Mouse (Mus musculus) ES-Bruce4 (cell line): ENCODE data around the gene Sema5a. TPM values are rescaled to one million over a fixed set of nuclear protein-coding genes. Genes with fewer than 3 reads are reported as not detected.

Experiments
- H3K27ac ChIP-seq: 2 replicates; pipeline ENCODE4 v1.5.1; 2012; ENCODE audit warnings: low read length, inconsistent platforms; ENCODE audit not compliant: insufficient read depth
- H3K27me3 ChIP-seq: 2 replicates; pipeline ENCODE4 v1.6.1; 2012; ENCODE audit warnings: mild to moderate bottlenecking, low read length, inconsistent platforms; ENCODE audit not compliant: control insufficient read depth, poor library complexity, insufficient read depth, severe bottlenecking
- H3K36me3 ChIP-seq: 2 replicates; pipeline ENCODE4 v1.6.1; 2012; ENCODE audit warnings: inconsistent platforms, mild to moderate bottlenecking, low read length, moderate library complexity; ENCODE audit not compliant: control insufficient read depth, poor library complexity, insufficient read depth, severe bottlenecking
- H3K4me1 ChIP-seq: one replicate; pipeline ENCODE4 v1.8.1; 2011; ENCODE audit warnings: low read length; ENCODE audit not compliant: control insufficient read depth, insufficient read depth
- H3K4me3 ChIP-seq: 2 replicates; pipeline ENCODE4 v1.5.1; 2011; ENCODE audit warnings: low read depth, mild to moderate bottlenecking, low read length
- H3K9ac ChIP-seq: 2 replicates; pipeline ENCODE4 v1.6.1; 2012; ENCODE audit warnings: low read depth, mild to moderate bottlenecking, inconsistent platforms; ENCODE audit not compliant: poor library complexity, severe bottlenecking
- H3K9me3 ChIP-seq: replicated peaks from 2 replicates; pipeline ENCODE4 v1.6.1; 2012; ENCODE audit warnings: mild to moderate bottlenecking, low read length, inconsistent platforms; ENCODE audit not compliant: control insufficient read depth, poor library complexity, insufficient read depth, severe bottlenecking
- CTCF ChIP-seq: IDR thresholded peaks from one replicate; pipeline ENCODE4 v1.8.1; 2011; ENCODE audit warnings: low read depth, low read length
- EP300 ChIP-seq: IDR thresholded peaks from 2 replicates; pipeline ENCODE4 v1.6.1; 2011; ENCODE audit warnings: low read depth, low read length; ENCODE audit not compliant: insufficient read depth
- POLR2A ChIP-seq: IDR thresholded peaks from one replicate; pipeline ENCODE4 v1.8.1; 2011; ENCODE audit warnings: low read length; ENCODE audit not compliant: insufficient read depth
- polyA plus RNA-seq: library from polyadenylated mRNA; stranded (reverse); fragments of >200 nt; gene quantifications from 2 replicates; pipeline ENCODE4 v1.2.4, GENCODE M21; 2011; ENCODE audit warnings: low read depth; ENCODE audit not compliant: missing spikeins, insufficient read depth, insufficient read length

The Sema5a gene
- polyA plus RNA-seq, 1 experiment: 2.8 TPM

GRCm38 (mm10) chr15:32593746-32594145, 349.1 kb downstream of the Sema5a start:
- H3K4me3 ChIP-seq: no peak overlapping the region
- no peaks in the 10 kb centered on the region for H3K4me1 ChIP-seq
- no peaks in the 10 kb centered on the region for H3K36me3 ChIP-seq
- H3K27ac ChIP-seq: no peak overlapping the region
- no peaks in the 10 kb centered on the region for H3K9me3 ChIP-seq
- no peak for TF ChIP-seq CTCF
- no peak for TF ChIP-seq POLR2A
- no peak for TF ChIP-seq EP300
- H3K9ac ChIP-seq: no peak overlapping the region
- no peaks in the 10 kb centered on the region for H3K27me3 ChIP-seq

GRCm38 (mm10) chr15:32596574-32596973, 352.0 kb downstream of the Sema5a start:
- H3K27ac ChIP-seq: no peak overlapping the region
- no peak for TF ChIP-seq CTCF
- TF ChIP-seq EP300: no peak
- TF ChIP-seq POLR2A: no peak
- H3K9ac ChIP-seq: no peak overlapping the region

GRCm38 (mm10) chr15:32597189-32597588, 352.6 kb downstream of the Sema5a start:
- Histone ChIP-seq H3K9me3 (no peaks in the 10 kb centered on the region), H3K9ac (no peak overlapping the region), H3K36me3 (no peaks in the 10 kb centered on the region), H3K4me3 (no peak overlapping the region), H3K4me1 (no peaks in the 10 kb centered on the region), H3K27ac (no peak overlapping the region), H3K27me3 (no peaks in the 10 kb centered on the region)
- no peak for TF ChIP-seq EP300
- no peak for TF ChIP-seq CTCF
- no peak for TF ChIP-seq POLR2A

More at GRCm38 (mm10) chr15:32596574-32596973, 352.0 kb downstream of the Sema5a start:
- Histone ChIP-seq H3K9me3 (no peaks in the 10 kb centered on the region), H3K4me3 (no peak overlapping the region), H3K27me3 (no peaks in the 10 kb centered on the region), H3K36me3 (no peaks in the 10 kb centered on the region), H3K4me1 (no peaks in the 10 kb centered on the region)

- Histone ChIP-seq H3K36me3 (no peaks in the 10 kb centered on the region), H3K27ac (no peak overlapping the region), H3K27me3 (no peaks in the 10 kb centered on the region), H3K4me1 (no peaks in the 10 kb centered on the region), H3K4me3 (no peak overlapping the region), H3K9me3 (no peaks in the 10 kb centered on the region), H3K9ac (no peak overlapping the region)
- TF ChIP-seq EP300 (no peak), POLR2A (no peak), CTCF (no peak)
Observed at GRCm38 (mm10) chr15:32607236-32607635, 362.6 kb downstream of the Sema5a start.

GRCm38 (mm10) chr15:32610776-32611175, 366.2 kb downstream of the Sema5a start:
- H3K4me3 ChIP-seq: no peak overlapping the region
- H3K9ac ChIP-seq: no peak overlapping the region
- no peaks in the 10 kb centered on the region for H3K27me3 ChIP-seq
- H3K36me3 ChIP-seq: no peaks in the 10 kb centered on the region
- no peaks in the 10 kb centered on the region for H3K9me3 ChIP-seq
- TF ChIP-seq EP300 (no peak), POLR2A (no peak), CTCF (no peak)
- H3K4me1 ChIP-seq: no peaks in the 10 kb centered on the region
- no peak overlapping the region for H3K27ac ChIP-seq

- no peak overlapping the region for H3K4me3 ChIP-seq
- H3K36me3 ChIP-seq: no peaks in the 10 kb centered on the region
- no peak overlapping the region for H3K9ac ChIP-seq
- no peaks in the 10 kb centered on the region for H3K4me1 ChIP-seq
- no peak for TF ChIP-seq POLR2A
- no peak for TF ChIP-seq CTCF
- H3K27me3 ChIP-seq: no peaks in the 10 kb centered on the region
- no peaks in the 10 kb centered on the region for H3K9me3 ChIP-seq
- no peak overlapping the region for H3K27ac ChIP-seq
Observed at GRCm38 (mm10) chr15:32611201-32611600, 366.6 kb downstream of the Sema5a start.
